Mouse (Mus musculus) lung, postnatal 0 days (tissue): ENCODE data around the gene Mpz. TPM values are rescaled to one million over a fixed set of nuclear protein-coding genes. Genes with fewer than 3 reads are reported as not detected.
A peak's percentile ranks its signal among the peaks of the same experiment; 100 is the strongest.

Source experiments
- ATAC-seq: fragments of 200-750 bp; cut with Nextera tagmentation; 2 replicates; pipeline ENCODE4 v1.8.0; 2017; ENCODE audit warnings: moderate library complexity
- DNase-seq: peaks from one replicate; pipeline ENCODE4 v3.0.0-alpha.2; 2016; ENCODE audit warnings: low spot score
- H3K27ac ChIP-seq: fragments of 300-500 bp; sonication (generic); 2 replicates; pipeline ENCODE4 v1.5.1; 2014; ENCODE audit warnings: antibody characterized with exemption, mild to moderate bottlenecking, low read length, mixed read lengths
- H3K27me3 ChIP-seq: fragments of 300-500 bp; sonication (generic); replicated peaks from 2 replicates; pipeline ENCODE4 v1.6.1; 2014; ENCODE audit warnings: low read length, mixed read lengths; ENCODE audit not compliant: insufficient read depth
- H3K36me3 ChIP-seq: fragments of 300-500 bp; sonication (generic); 2 replicates; pipeline ENCODE4 v1.6.1; 2014; ENCODE audit warnings: low read length, mixed read lengths; ENCODE audit not compliant: insufficient read depth
- H3K4me1 ChIP-seq: fragments of 300-500 bp; sonication (generic); 2 replicates; pipeline ENCODE4 v1.6.1; 2014; ENCODE audit warnings: antibody characterized with exemption, low read depth, low read length, mixed read lengths; ENCODE audit not compliant: insufficient read depth
- H3K4me2 ChIP-seq: fragments of 300-500 bp; sonication (generic); replicated peaks from 2 replicates; pipeline ENCODE4 v1.6.1; 2014; ENCODE audit warnings: low read depth, mild to moderate bottlenecking, low read length, moderate library complexity, mixed read lengths
- H3K4me3 ChIP-seq: fragments of 300-500 bp; sonication (generic); 2 replicates; pipeline ENCODE4 v1.5.1; 2014; ENCODE audit warnings: low read depth, low read length
- H3K9ac ChIP-seq: fragments of 300-500 bp; sonication (generic); replicated peaks from 2 replicates; pipeline ENCODE4 v1.6.1; 2014; ENCODE audit warnings: low read depth, mild to moderate bottlenecking
- H3K9me3 ChIP-seq: fragments of 300-500 bp; sonication (generic); 2 replicates; pipeline ENCODE4 v1.6.1; 2016; ENCODE audit warnings: low read length, mixed read lengths
- CTCF ChIP-seq: IDR thresholded peaks from 2 replicates; pipeline ENCODE4 v1.5.1; 2016; ENCODE audit warnings: antibody characterized with exemption, mild to moderate bottlenecking
- EP300 ChIP-seq: IDR thresholded peaks from 2 replicates; pipeline ENCODE4 v1.6.1; 2016; ENCODE audit warnings: antibody characterized with exemption, mild to moderate bottlenecking, control low read depth
- WGBS: fragments of 180-500 bp; shearing (Covaris S2); extraction: QIAGEN DNeasy Blood & Tissue Kit; methylation state at CpG from one replicate; pipeline ENCODE4 v1.1.7; 2014; 5-methylcytosine and 5-hydroxymethylcytosine counted together
- polyA plus RNA-seq: library from polyadenylated mRNA; unstranded; fragments of >200 nt; fragmentation: Nextera tagmentation; extraction: Ambion mirVana; gene quantifications from 2 replicates; pipeline ENCODE4 v1.2.1, GENCODE M21; 2015

Mpz gene
- polyA plus RNA-seq, 1 experiment from 2014 or later, result 0.62 TPM

DNA sequence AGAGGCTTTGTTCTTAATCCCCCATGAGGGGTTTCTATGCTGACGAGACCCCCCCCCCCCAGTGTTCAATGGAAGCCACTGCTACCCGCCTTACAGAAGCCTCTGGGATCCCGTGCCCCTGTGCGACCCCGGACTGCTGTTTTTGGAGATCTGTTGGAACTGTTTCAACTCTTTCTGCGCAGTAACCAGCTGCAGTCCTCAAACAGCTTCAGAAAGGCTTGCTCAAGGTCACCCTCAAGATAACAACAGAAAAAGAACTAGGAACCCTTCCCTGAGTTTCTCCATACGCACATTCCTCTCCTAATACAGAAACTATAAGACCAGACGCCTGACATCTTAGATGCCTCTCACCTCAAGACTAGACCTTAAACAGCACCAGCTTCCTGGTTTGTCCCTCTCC is 38.5 kb downstream of the Mpz start:
- ATAC-seq, result peak; percentile 10
- DNase-seq, result peak; percentile 48
- no peaks in the 10 kb centered on the region for H3K9me3 ChIP-seq
- peaks cover 5% of the 10 kb centered on the region for H3K4me1 ChIP-seq
- H3K9ac ChIP-seq, result no peak overlapping the region
- TF ChIP-seq EP300 (no peak), CTCF (no peak)
- no peak overlapping the region for H3K4me3 ChIP-seq
- no peak overlapping the region for H3K4me2 ChIP-seq
- H3K27me3 ChIP-seq, result peaks cover 4% of the 10 kb centered on the region; the same call in 1 of the 2 replicates
- no peak overlapping the region for H3K27ac ChIP-seq
- 19% methylated on average over 8 of the region's 8 CpGs for WGBS
- H3K36me3 ChIP-seq, result no peaks in the 10 kb centered on the region

DNA sequence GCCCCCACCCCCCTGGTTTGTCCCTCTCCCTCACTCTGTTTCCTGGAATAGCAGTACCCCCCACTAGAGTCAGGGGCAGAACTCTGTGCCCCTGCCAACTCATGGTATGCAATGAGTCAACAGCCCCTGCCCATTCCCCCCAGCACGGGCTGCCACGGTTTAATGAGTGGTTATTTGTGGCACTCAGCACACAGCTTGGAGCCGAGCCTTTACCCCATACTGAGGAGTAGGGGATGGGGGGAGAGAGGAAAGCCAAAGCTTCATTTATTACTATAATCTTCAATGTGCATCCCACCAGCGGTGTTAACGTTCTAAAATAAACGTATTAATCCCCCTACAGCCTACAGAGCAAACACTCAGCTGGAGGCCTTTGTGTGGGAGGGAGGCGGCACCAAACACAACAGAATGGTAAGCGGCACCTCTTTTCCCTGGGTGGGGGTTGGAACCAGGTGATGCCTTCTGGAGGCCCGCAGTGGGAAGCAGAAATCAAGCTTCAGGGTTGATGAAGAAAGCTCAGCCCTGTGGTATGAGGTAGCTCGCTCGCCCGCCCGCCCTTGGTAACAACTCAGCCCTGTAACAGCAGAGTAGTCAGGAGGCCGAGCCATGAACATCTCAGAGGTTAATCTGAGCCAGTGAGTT is 39.1 kb downstream of the Mpz start:
- H3K4me2 ChIP-seq, result no peak overlapping the region
- WGBS, result 49% methylated on average over 14 of the region's 14 CpGs
- no peaks in the 10 kb centered on the region for H3K9me3 ChIP-seq
- H3K27me3 ChIP-seq, result peaks cover 9% of the 10 kb centered on the region; the same call in 1 of the 2 replicates
- no peak for DNase-seq
- no peak overlapping the region for H3K4me3 ChIP-seq
- peak; percentile 41 for ATAC-seq
- no peak overlapping the region for H3K27ac ChIP-seq
- H3K9ac ChIP-seq, result no peak overlapping the region
- no peak for TF ChIP-seq EP300
- TF ChIP-seq CTCF, result no peak
- H3K4me1 ChIP-seq, result peaks cover 4% of the 10 kb centered on the region; the same call in 1 of the 2 replicates
- H3K36me3 ChIP-seq, result no peaks in the 10 kb centered on the region

DNA sequence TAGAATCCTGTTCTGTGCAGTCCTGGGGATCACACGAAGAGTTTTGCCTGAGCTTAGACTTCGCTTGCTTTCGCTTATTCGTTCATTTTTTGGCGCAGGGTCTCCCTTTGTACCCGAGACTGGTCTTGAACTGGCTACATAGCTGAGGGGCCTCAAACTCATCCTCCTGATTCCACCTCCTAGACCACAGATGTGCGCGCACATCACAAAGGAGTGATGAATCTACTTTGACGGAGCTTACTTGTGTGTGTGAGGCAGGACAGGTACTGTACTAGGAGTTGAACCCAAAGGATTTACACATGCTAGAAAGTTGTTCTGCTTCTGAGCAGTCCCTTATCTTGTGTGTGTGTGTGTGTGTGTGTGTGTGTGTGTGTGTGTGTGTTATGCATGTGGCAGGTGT is 40.3 kb downstream of the Mpz start:
- no peaks in the 10 kb centered on the region for H3K9me3 ChIP-seq
- H3K27me3 ChIP-seq, result peaks cover 16% of the 10 kb centered on the region; the same call in 1 of the 2 replicates
- H3K27ac ChIP-seq, result no peak overlapping the region
- no peaks in the 10 kb centered on the region for H3K36me3 ChIP-seq
- WGBS, result 94% methylated on average over 9 of the region's 9 CpGs
- TF ChIP-seq EP300, result no peak
- no peak for TF ChIP-seq CTCF
- ATAC-seq, result no peak
- no peak overlapping the region for H3K4me3 ChIP-seq
- peaks cover 7% of the 10 kb centered on the region for H3K4me1 ChIP-seq
- no peak overlapping the region for H3K4me2 ChIP-seq
- no peak overlapping the region for H3K9ac ChIP-seq
- DNase-seq, result no peak

DNA sequence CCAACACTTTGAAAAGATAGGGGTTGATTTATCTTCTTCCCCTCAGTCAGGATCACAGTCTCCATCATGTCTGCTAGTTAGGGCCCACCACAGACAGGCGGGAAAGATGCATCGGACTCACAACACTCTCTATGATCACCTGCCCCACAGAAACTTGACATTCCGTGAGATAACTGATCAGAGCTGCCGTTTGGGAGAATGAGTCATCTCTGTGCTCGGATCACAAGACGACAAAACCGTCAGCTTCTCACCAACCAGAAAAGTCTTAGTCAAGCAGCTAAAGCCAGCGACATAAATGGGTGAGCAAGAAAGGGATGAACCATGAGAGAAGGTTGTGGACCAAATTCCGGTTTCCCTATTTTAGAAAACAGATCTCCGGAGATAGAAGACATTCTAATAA is 41.8 kb downstream of the Mpz start:
- DNase-seq (no peak), ATAC-seq (no peak)
- H3K9me3 ChIP-seq, result no peaks in the 10 kb centered on the region
- H3K4me2 ChIP-seq, result no peak overlapping the region
- H3K27ac ChIP-seq, result no peak overlapping the region
- WGBS, result 53% methylated on average over 10 of the region's 10 CpGs
- no peak overlapping the region for H3K4me3 ChIP-seq
- TF ChIP-seq CTCF (no peak), EP300 (no peak)
- peaks cover 16% of the 10 kb centered on the region; the same call in 1 of the 2 replicates for H3K27me3 ChIP-seq
- H3K9ac ChIP-seq, result no peak overlapping the region
- no peaks in the 10 kb centered on the region for H3K36me3 ChIP-seq
- peaks cover 8% of the 10 kb centered on the region for H3K4me1 ChIP-seq

DNA sequence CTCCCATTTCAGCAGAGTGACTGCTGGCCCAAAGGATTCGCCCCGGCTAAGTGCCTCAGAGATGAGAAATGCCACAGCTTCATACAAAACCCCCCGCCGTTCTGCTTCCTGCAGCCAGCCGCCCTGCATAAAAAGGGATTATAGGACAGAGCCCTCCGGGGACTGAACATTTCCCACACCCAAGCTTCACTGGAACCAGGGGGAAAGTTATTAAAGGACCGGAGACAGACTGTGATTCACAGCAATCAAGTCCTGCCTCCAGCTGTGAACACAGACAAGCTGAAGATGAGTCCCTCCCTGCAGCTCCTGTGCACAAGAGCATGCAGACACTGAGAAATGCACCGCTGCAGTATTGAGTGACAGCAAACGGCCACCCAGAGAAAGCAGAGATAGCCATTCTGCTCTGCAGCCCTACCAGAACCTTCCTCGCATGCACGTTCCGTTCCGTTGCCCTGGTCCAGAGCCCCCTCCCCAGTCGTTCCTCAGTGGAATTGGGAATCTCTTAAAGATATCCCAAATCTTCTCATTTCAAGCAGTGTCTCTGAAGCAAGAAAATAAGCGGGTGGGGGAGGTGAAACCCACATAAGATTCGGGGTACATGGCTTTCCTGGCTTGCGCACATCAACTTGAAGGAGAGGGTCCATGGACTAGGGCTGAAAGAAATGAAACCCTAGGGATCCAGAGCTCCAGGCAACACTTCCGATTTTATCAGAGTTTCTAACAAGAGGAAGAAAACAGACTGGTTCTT is 42.8 kb downstream of the Mpz start:
- H3K27me3 ChIP-seq, result peaks cover 16% of the 10 kb centered on the region; the same call in 1 of the 2 replicates
- 12% methylated on average over 18 of the region's 18 CpGs for WGBS

DNA sequence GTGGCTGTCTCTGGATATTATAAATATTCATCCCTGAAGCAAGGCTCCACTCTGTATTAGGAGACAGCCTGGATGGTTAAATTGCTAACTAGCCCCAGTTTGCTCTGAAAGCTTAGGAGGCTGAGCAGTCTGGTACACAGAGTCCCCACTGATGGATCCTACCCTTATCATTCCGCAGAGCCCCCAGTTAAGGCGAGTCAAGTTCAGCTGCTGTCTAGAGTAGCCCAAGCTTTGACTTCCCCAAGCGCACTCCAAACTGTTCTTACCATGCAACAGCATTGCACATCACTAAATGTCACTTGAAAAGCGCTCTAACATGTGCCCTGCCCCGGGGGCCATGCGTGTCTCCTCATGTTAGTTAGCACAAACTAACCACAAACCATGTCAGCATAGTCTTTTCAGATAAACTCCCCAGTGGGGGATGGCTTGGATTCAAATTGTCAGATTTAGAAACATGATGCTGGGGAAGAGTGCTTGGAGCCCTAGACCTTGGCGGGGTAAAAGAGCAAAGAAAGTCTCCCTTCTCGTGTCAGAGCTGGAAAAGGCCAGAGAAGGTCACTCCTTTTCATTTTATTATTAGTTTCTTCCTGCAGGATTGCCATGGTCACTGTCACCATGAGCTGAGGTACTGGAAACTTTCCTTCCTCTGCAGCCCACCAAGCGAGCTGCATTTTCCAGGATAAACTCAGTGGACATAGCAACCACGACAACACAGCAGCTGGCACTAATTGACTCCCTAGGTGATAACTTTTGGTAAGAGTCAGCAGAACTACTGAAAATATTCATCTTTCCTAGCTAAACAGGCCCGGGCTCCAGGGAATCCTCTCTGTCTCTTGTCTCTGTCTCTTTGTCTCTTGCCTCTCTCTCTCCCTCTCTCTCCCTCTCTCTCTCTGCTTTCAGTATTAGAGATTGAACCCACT is 43.7 kb downstream of the Mpz start:
- Histone ChIP-seq H3K4me3 (no peak overlapping the region), H3K4me1 (peaks cover 8% of the 10 kb centered on the region), H3K27me3 (peaks cover 16% of the 10 kb centered on the region; the same call in 1 of the 2 replicates), H3K9me3 (no peaks in the 10 kb centered on the region), H3K36me3 (no peaks in the 10 kb centered on the region), H3K9ac (no peak overlapping the region), H3K4me2 (no peak overlapping the region), H3K27ac (no peak overlapping the region)
- TF ChIP-seq CTCF (no peak), EP300 (no peak)
- ATAC-seq (no peak), DNase-seq (no peak)
- WGBS, result 40% methylated on average over 11 of the region's 11 CpGs

More for the DNA sequence above, 42.8 kb downstream of the Mpz start:
- H3K36me3 ChIP-seq, result no peaks in the 10 kb centered on the region
- TF ChIP-seq EP300 (no peak), CTCF (no peak)
- no peak overlapping the region for H3K9ac ChIP-seq
- ATAC-seq (no peak), DNase-seq (no peak)
- H3K4me3 ChIP-seq, result peak overlapping the region; percentile 2; the same call in 1 of the 2 replicates
- no peak overlapping the region for H3K27ac ChIP-seq
- no peaks in the 10 kb centered on the region for H3K9me3 ChIP-seq
- H3K4me2 ChIP-seq, result 0 out of 2 replicates have a peak overlapping the region, but pooled peaks have one; percentile 8
- peaks cover 8% of the 10 kb centered on the region for H3K4me1 ChIP-seq
